Comparison of ENCODE assay signal across 8 mouse cellular contexts in the genomic region with DNA sequence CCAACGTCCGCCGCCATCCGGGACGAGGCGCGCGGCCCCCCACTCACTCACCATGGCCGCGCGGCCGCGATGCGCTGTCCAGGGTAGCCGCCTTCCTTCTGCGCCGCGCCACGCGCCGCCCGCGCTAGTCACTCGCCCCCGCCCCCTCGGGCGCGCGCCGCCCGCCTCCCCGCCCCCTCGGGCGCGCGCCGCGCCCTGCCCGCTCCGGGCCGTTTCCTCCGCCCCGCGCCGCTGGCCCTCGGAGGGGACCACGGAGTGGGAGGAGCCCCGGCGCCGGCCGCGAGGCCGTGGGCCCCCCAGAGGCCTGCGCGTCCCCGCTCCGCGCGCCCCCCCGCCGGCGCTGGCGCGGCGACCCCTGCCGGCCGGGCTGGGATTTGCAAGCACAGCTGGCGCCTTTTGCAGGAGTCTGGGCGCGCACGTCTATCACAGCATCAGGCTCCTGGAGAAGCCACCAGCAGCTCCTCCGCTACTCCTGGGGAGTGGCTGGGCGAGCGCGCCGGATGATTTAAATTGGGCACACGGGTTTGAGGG. TPM values are rescaled to one million over a fixed set of nuclear protein-coding genes. Genes with fewer than 3 reads are reported as not detected.
DNase-seq lines count a peak whose midpoint lies in the region; ATAC-seq and TF ChIP-seq lines count a peak whose summit lies in the region.

Gene Elovl2, minus strand, starts transcription at position 102 of the 531 bp plus-strand sequence.

- H3K9ac ChIP-seq in forebrain, postnatal 0 days: peak within 1 kb of the TSS; percentile 87
- peak within 1 kb of the TSS; percentile 49 for H3K9ac ChIP-seq in lung, embryonic 14.5 days

- no peaks in the 10 kb centered on the region for H3K36me3 ChIP-seq in E14TG2a.4 (ENCODE audit: insufficient read depth, low read length)
- H3K36me3 ChIP-seq in forebrain, postnatal 0 days (ENCODE audit: insufficient read depth): no peaks in the 10 kb centered on the region
- no peaks in the 10 kb centered on the region for H3K36me3 ChIP-seq in lung, embryonic 14.5 days (ENCODE audit: insufficient read depth)
- H3K36me3 ChIP-seq in thymus, adult 2 months (ENCODE audit: control insufficient read depth, insufficient read depth, low read length): no peaks in the 10 kb centered on the region

- intact Hi-C loops in heart, postnatal 25 days (cut with DNase I): no loop called here

- H3K27ac ChIP-seq in forebrain, postnatal 0 days (ENCODE audit: low read depth, low read length): peak within 1 kb of the TSS; percentile 80
- H3K27ac ChIP-seq in lung, embryonic 14.5 days (ENCODE audit: low read depth): no peak within 1 kb of the TSS
- H3K27ac ChIP-seq in thymus, adult 2 months (ENCODE audit: control insufficient read depth, insufficient read depth, low read length): no peak within 1 kb of the TSS

- no peaks in the 10 kb centered on the region for H3K4me1 ChIP-seq in E14TG2a.4 (replicated peaks; ENCODE audit: low read depth, low read length)
- peaks cover 14% of the 10 kb centered on the region; the same call in 1 of the 2 replicates for H3K4me1 ChIP-seq in forebrain, postnatal 0 days (ENCODE audit: insufficient read depth)
- no peaks in the 10 kb centered on the region for H3K4me1 ChIP-seq in lung, embryonic 14.5 days (ENCODE audit: insufficient read depth)
- no peaks in the 10 kb centered on the region for H3K4me1 ChIP-seq in thymus, adult 2 months (replicated peaks; ENCODE audit: control insufficient read depth, insufficient read depth, low read length)

- peak; percentile 91 for ATAC-seq in forebrain, postnatal 0 days
- peak; percentile 98 for ATAC-seq in lung, embryonic 14.5 days (ENCODE audit: insufficient read depth)

- TF ChIP-seq CTCF in E14TG2a.4 (conservative IDR thresholded peaks at IDR 0.05; ENCODE audit: low read length): no peak; the same call in 1 of the 2 replicates
- peak; percentile 73 for TF ChIP-seq CTCF in forebrain, postnatal 0 days (IDR thresholded peaks at IDR 0.05; ENCODE audit: low read depth)
- TF ChIP-seq CTCF in lung, embryonic 14.5 days (IDR thresholded peaks at IDR 0.05; ENCODE audit: low read depth): peak; percentile 60
- peak; percentile 72 for TF ChIP-seq CTCF in thymus, adult 2 months (IDR thresholded peaks at IDR 0.05; ENCODE audit: borderline replicate concordance, control insufficient read depth, extremely low read depth, insufficient read depth, low read length, poor library complexity)

- WGBS in forebrain, postnatal 0 days: 1% methylated on average over 52 of the region's 77 CpGs
- WGBS in lung, embryonic 14.5 days: under 1% methylated on average over 49 of the region's 77 CpGs
- WGBS in thymus, adult 2 months: 7% methylated on average over 73 of the region's 77 CpGs

- DNase-seq in c-Kit-positive CD71-positive TER-119-positive erythroid progenitor cells, embryonic 14.5 days (ENCODE audit: low spot score): peak; percentile 17
- peak; percentile 88 for DNase-seq in forebrain, postnatal 0 days
- peak; percentile 42 for DNase-seq in heart, postnatal 25 days (ENCODE audit: low spot score)
- DNase-seq in layer of hippocampus, adult 18-20 months (ENCODE audit: low spot score in 2 of 2): peak; percentile 37 to 64
- DNase-seq in lung, embryonic 14.5 days: peak; percentile 91
- DNase-seq in ovary, adult 18-20 months (ENCODE audit: low spot score): peak; percentile 68
- DNase-seq in thymus, adult 2 months: peak; percentile 60

- peaks cover 21% of the 10 kb centered on the region for H3K27me3 ChIP-seq in E14TG2a.4 (ENCODE audit: insufficient read depth, low read length)
- H3K27me3 ChIP-seq in forebrain, postnatal 0 days (ENCODE audit: insufficient read depth, low read length): no peaks in the 10 kb centered on the region
- no peaks in the 10 kb centered on the region for H3K27me3 ChIP-seq in lung, embryonic 14.5 days (ENCODE audit: insufficient read depth, low read length)
- H3K27me3 ChIP-seq in thymus, adult 2 months (ENCODE audit: control insufficient read depth, insufficient read depth, low read length): no peaks in the 10 kb centered on the region

- no peaks in the 10 kb centered on the region for H3K9me3 ChIP-seq in E14TG2a.4 (ENCODE audit: low read length)
- H3K9me3 ChIP-seq in forebrain, postnatal 0 days (ENCODE audit: low read length): 0 out of 2 replicates have a peak, but pooled peaks cover 4% of the 10 kb centered on the region
- H3K9me3 ChIP-seq in lung, embryonic 14.5 days (ENCODE audit: low read depth, low read length): peaks cover 9% of the 10 kb centered on the region; the same call in 1 of the 2 replicates

- no peak for TF ChIP-seq POLR2A in thymus, adult 2 months (IDR thresholded peaks at IDR 0.05; ENCODE audit: control insufficient read depth, extremely low read depth, insufficient read depth, low read length, poor library complexity)

- H3K4me2 ChIP-seq in forebrain, postnatal 0 days (ENCODE audit: low read depth): peak within 1 kb of the TSS; percentile 53
- peak within 1 kb of the TSS; percentile 72 for H3K4me2 ChIP-seq in lung, embryonic 14.5 days

- H3K4me3 ChIP-seq in E14TG2a.4 (replicated peaks; ENCODE audit: low read length): peak within 1 kb of the TSS; percentile 85
- peak within 1 kb of the TSS; percentile 77 for H3K4me3 ChIP-seq in forebrain, postnatal 0 days (ENCODE audit: low read depth, low read length)
- H3K4me3 ChIP-seq in lung, embryonic 14.5 days (ENCODE audit: low read depth, low read length): peak within 1 kb of the TSS; percentile 57
- H3K4me3 ChIP-seq in thymus, adult 2 months (ENCODE audit: control insufficient read depth, insufficient read depth, low read length): peak within 1 kb of the TSS; percentile 21

RNA-seq across cellular contexts. Expression of gene Elovl2, which starts in this region (rescaled TPM):
- total RNA-seq in forebrain, postnatal 0 days (2014; rRNA removed): 24.0 and 30.0 TPM in 2 replicates
- 24.6 and 31.5 TPM in 2 replicates for polyA plus RNA-seq in forebrain, postnatal 0 days (2015; fragmentation: Nextera tagmentation; extraction: Ambion mirVana)
- under 1 TPM in 1 of 2 experiments, not detected in 1; 0.16 TPM for total RNA-seq in heart, postnatal 25 days (2021)
- total RNA-seq in layer of hippocampus, adult 18-20 months (2021): 10 to 100 TPM; 16.1 to 16.4 TPM
- 4.4 and 5.4 TPM in 2 replicates for polyA plus RNA-seq in lung, embryonic 14.5 days (2014; fragmentation: Nextera tagmentation; extraction: Ambion mirVana)
- 0.16 and 0.31 TPM in 2 replicates for polyA plus RNA-seq in thymus, adult 2 months (2012; rRNA removed)

Comparison
In these comparisons a context has a peak if more than half of its experiments do, and no peak if none do; other contexts are left out.
1. RNA of gene Elovl2 (total RNA-seq): 24.0 to 30.0 TPM in forebrain, postnatal 0 days and 16.1 to 16.4 TPM in layer of hippocampus, adult 18-20 months; 0.16 TPM in heart, postnatal 25 days; every median in the first group is over 10 times any median in the second.
2. Peak in DNase-seq in heart, postnatal 25 days; RNA of the gene not detected or under 1 TPM.
3. Peak in DNase-seq and H3K4me3 ChIP-seq in thymus, adult 2 months; RNA of the gene not detected or under 1 TPM.
4. H3K4me3 ChIP-seq: peak in every context shown above with its lines; median percentile 85 in E14TG2a.4; 77 in forebrain, postnatal 0 days; 57 in lung, embryonic 14.5 days; 21 in thymus, adult 2 months.
5. DNase-seq: peak in every context shown above with its lines; median percentile 91 in lung, embryonic 14.5 days; 88 in forebrain, postnatal 0 days; 68 in ovary, adult 18-20 months; 60 in thymus, adult 2 months; 50 in layer of hippocampus, adult 18-20 months; 42 in heart, postnatal 25 days; 17 in c-Kit-positive CD71-positive TER-119-positive erythroid progenitor cells, embryonic 14.5 days.